Mouse (Mus musculus) kidney, adult 8-10 months (tissue): ENCODE data around the gene Cdc42se2.

Source experiments
- DNase-seq, 2 experiments: peaks; one replicate each; pipeline ENCODE4 v3.0.0; 2022

Cdc42se2 gene

DNA sequence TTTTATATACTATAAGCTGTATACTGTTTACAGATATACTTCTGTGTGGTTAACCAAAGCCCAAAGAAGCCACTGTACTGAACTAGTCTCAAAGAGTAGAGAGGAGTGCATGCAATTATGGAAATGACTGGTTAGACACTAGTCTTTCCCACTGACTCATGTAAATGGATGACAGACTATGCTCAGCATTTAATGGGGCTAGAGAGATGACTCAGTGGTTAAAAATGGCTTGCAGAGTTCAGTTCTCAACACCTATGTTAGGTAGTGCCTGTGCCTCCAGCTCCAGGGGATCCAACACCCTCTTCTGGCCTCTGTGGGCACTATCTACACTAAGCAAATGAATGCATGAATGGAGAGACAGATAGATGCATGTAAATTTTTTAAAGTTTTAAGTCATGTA, 38.6 kb downstream of the Cdc42se2 start:
- DNase-seq: no peak

DNA sequence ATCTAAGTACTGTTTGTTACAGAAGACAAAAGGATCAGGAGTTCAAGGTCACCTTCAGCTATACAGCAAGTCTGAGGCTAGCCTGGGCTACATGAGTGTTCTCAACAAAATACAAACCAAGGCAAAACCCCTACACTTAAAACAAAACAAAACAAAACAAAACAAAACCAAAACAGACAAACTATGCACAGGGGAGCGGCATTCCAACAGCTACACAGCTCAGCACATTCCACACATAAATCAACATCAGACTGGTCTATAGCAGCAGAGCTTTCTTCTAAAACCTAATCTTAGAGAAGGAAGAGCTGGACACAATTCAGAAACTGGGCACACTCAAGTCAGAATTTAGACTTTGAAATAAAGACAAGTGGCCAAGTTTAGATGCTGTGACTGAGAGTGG, 43.2 kb downstream of the Cdc42se2 start:
- no peak for DNase-seq

DNA sequence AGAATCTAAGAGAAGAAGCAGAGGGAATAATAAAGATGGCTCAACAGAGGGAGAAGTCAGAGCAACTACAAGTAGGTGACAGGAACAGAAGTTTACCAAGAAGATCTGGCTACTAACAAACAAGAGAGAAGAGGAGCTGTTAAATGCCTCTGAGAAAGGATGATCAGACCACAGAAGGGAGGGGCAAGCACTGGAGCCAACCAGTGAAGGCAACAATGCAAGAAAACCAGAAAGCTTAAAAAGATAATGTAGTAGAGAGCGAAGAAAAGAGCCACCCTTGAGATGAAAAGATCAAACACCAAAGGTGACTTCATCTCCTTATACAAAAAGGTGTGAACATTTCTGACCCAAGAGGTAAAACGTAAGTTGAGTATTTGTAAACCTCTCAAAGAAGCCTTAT, 46.1 kb downstream of the Cdc42se2 start:
- DNase-seq: no peak

DNA sequence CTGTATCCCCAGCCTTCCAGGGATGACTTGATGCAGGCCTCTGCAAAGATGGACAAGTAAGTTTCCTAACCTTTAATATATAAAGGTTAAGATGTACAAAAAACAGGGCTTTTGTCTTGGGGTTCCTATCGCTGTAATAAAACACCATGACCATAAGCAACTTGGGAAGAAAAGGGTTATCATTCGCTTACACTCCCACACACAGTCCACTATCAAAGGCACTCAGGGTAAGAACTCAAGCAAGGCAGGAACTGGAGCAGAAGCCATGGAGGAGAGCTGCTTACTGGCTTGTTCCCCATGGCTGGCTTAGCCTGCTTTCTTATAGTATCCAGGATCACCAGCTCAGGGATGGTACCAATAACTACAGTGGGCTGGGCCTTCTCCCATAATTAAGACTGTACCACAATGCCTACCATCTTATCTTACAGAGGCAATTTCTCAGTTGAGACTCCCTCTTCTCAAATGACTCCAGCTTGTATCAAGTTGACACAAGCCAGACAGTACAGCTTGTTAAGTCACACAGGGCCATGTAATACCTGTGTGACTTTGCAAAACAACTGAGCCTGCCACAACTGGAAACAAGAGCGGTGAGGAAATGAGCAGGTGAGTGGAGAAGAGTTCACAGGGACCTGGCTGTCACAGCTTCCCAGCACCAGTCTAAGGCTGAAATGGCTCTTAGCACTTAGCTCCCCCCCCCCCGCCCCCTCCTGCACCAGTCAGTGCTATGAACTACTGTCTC, 48.3 kb downstream of the Cdc42se2 start:
- DNase-seq: no peak

DNA sequence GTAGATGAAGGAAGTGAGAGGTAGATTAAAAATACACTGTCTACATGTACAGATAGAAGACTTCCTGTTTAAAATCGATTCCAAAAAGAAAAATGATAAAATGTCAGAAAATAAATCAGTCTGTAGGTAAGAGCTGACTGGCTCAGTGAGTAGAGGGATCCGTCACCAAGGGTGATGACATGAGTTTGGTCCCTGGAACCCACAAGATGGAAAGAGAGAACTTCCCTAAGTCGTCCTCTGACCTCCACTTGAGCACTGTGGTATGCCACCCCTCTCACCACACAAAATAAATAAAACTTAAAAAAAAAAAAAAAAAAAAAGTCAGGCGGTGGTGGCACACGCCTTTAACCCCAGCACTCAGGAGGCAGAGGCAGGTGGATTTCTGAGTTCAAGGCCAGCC, 50.6 kb downstream of the Cdc42se2 start:
- no peak for DNase-seq

DNA sequence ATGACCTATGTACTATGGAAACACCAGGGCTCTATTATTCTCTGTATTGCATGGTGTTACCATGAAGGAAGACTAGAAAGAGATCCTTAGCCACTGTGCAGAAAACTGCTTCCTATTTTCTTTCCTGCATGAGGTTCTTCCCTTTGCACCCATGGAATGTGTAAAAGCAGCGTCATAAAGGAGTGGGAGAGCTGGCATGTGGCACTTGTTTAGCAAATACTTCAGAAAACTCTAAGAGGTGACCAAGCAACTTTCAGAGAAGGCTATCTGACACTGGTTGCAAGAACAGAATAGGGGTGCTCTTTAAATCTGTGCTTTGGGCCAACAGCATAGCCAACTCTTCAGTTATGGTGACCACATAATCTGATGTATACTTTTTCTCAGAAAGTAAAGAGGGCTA, 52.4 kb downstream of the Cdc42se2 start:
- DNase-seq: no peak

DNA sequence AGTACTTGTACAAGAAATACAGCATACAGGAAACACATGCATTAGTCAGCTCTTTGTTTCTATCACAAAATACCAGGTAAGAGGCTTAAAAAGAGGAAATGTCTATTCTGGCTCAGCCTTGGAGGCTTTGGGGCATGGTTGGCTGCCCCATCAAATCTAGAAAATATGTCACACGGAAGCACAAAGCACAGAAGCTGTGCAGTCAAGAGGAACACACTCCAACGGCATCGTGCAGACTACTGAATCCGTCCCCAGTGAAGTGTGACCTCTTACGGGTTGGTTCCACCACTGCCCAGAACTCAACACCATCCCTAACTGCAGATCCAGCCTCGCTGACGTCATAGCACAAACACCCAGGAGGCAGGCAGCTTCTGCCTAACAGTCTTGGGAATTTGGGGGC, 53.9 kb downstream of the Cdc42se2 start:
- DNase-seq: peak in 1 of 2 experiments; percentile 10

DNA sequence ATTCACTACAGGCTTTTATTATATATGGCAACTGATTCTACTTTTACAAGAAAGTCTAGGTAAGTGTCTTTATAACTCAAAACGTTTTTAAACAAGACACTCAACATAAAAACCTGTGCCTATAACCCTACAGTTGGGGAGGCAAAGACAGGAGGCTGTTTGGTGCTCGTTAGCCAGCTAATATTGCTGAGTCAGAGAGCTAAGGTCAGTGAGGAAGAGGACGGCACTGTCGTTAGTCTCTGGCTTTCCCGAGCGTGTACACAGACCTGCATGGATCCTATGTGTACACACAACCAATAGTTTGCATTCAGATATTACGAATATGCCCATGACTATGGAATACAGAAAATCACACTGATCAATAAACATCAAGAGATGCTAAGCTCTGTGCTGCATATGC, 56.1 kb downstream of the Cdc42se2 start:
- DNase-seq: no peak

DNA sequence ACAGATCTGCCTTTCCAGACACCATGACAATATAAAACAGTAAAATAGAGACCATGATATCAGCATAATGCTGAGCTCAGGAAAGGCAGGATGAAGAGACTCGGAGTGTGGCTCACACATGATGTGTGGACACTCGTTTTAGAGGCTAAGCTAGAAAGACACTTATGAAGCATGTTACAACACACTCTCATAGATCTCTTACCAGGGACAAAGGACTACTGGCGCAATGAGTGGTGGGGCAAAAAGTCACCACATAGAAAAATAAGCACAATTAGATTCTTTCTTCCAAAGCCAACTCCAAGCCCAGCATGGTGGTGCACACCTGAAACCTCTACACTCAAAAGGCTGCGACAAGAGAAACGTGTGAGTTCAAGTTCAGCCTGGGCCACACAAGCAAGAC, 56.5 kb downstream of the Cdc42se2 start:
- no peak for DNase-seq

DNA sequence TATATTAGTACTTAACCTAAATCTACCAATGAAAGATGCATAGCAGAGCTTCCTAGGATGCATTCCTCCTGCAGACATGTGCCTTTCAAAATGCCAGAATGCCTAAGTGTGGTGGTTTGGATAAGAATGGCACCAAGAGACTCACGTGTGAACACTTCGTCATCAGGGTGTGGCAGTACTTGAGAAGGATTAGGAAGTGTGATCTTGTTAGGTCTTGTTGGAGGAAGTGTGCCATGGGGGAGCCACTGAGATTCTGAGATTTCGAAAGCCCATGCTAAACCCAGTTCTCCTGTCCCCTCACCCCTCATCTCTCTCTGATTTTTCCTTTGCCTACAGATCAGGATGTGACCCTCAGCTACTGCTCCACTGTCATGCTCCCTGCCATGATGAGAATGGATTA, 58.2 kb downstream of the Cdc42se2 start:
- no peak for DNase-seq

DNA sequence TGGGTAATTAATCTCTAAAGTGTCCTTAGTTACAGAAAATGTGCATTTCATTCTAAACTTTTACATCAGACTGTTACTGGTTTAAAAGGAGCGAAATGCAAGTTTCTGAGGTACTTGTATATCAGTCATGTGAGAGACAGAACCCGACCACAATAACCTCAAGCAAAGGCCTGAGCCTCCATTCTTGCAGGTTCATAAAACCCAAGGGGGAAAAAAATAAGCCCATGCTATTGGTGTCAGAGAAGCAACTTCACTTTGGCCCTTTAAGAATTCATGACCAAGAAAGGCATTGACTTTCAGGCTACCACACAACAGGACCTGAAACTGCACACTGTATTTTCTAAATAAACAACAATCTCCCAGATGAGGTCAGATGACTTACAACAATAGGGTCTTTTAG, 59.1 kb downstream of the Cdc42se2 start:
- no peak for DNase-seq

DNA sequence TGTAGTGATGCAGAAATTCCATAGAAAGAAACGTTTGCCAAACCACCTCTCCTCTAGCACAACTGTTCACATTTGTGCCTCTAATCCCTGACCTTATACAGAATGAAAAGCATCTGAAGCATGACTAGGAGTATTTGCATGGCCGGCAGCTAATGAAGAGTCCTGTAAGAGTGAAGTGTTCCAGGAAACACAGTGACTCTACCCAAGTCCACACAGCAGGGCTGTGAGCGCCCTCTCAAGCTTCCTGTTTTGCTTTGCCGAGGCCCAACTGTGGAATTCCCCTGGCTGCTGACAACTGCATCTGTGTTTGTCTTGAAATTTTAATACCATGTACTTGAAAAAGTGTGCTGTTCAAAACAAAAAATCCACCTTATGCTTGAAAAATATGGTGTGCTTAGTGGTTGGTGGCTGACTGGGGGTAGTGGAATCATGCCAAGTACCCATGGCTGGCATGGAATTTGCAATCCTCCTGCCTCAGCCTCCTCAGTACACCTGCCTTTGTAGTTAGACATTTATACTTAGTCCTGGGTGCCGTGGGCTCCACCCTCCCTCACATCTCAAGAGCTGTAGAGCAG, 60.1 kb downstream of the Cdc42se2 start:
- peak in 1 of 2 experiments; percentile 16 for DNase-seq

DNA sequence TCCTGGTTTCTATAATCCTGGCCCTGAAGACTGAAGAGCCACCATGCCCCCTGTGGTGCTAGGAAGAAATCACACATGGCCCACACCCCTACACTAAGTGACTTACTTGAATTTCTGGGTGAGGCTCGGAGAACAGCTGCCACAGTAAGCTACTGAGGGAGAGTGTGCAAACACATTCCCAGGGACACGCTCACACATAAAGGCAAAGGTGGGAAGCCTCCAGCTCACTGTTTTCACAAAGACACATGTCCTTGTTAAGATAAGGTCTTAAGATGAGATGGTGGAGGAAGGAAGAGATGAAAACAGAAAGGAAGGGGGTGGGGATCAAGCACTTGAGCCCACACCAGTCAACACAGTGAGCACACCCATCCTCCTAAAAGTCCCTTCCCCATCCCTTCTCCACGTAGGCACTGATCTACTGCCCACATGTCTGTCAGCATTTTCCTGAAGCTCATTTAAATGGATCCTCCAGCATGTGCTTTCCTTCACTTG, 60.9 kb downstream of the Cdc42se2 start:
- DNase-seq: no peak

DNA sequence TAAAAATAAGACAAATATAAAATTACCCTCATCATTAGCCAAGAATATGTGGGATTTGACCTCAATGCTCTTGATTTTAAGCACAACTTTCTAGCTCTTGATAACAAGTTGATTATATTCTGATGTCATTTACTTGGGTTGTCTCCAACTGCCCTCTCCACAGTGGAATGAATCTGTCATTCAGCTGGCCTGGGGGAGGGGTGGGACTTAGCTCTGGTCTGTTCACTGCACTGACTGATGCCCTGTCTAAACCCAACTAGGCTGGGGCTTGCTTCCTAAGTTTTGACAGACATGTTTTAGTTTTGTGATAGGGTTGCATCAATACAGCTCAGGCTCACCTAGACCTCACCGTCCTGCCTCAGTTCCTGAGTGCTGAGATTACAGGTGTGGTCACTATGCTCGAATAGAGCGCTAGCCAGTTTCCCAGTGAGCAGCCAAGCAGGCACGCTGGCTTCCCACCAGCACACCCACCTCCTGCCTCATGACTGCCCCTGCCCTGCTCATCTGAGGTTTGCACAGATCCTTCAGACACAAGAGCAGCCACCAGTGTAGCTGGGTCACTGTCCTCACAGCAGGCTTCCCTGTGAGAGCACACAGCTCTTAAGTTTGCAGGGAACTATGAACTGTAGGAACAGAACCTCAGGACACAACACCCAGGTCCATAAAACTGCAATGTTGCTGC, 63.0 kb downstream of the Cdc42se2 start:
- DNase-seq: no peak

DNA sequence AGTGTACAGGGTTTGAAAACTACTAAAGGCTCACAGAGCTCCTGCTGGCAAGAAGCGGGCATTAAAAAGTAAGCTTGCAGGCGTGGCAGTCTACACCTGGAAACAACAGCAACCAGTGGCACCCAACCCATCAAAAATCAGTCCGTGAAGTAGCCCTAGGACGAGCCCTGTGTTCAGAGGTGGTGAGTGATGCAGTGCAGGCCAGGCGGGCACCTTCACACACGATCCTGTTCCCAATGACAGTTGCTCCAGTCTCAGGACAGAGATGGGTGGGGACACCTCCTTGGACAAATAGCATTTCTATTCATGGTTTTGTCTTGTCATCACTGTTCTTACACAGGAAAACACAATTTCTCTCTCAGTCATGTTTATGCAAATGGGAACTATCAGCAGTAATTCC, 65.4 kb downstream of the Cdc42se2 start:
- DNase-seq: no peak

DNA sequence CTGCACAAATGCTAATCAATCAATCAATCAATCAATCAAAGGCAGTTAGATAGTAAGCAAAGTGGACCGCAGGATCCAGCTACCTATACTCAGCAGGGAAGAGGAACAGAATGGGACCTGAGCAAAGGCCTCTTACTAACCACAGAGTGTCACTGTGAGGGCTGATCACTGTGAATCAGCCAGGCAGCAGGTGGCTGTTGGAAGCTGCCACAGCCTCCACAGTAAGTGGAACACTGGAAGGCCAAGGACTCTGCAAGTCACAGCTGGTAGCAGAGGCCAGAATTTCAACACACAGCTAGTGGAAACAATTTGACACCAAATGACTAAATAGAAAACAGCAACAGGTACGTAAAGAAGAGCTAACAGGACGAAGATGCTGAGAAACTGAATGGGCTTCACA, 68.9 kb downstream of the Cdc42se2 start:
- no peak for DNase-seq

DNA sequence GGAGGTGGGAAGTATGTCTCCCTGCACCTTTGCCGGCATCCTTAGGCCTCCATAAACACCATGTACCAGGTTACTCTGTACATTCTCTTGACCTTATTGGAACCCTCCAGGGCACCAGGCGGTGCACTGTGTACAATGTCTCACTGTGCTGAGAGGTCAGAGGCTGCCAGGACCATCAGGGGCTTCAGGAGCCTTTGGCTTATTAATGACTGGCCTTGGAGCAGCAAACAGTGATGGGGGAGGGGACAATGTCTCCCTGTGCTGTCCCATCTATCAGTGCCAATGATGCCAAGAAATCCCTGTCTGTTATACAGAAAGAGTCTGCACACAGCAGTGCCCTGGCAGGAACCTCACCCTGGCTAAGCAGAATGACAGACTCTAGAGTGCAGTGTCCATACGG, 69.6 kb downstream of the Cdc42se2 start:
- no peak for DNase-seq

DNA sequence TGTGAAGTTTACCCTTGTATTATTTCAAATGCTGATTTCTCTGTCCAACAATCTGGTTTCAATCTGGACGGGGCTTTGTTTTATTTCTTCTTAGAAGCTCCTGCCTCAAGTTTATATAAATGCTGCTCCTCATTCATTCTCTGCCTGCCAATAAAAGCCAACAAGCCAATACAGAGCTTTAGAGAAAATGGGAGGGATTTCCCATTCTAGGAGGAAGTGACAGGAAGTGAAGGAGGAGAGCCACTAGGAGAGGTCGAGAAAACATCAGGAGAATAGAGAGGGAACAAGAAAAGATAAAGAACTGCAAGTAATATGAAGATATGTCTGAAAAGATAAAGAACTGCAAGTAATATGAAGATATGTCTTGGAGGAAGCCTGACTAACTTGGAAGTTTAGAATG, 74.6 kb downstream of the Cdc42se2 start:
- no peak for DNase-seq

DNA sequence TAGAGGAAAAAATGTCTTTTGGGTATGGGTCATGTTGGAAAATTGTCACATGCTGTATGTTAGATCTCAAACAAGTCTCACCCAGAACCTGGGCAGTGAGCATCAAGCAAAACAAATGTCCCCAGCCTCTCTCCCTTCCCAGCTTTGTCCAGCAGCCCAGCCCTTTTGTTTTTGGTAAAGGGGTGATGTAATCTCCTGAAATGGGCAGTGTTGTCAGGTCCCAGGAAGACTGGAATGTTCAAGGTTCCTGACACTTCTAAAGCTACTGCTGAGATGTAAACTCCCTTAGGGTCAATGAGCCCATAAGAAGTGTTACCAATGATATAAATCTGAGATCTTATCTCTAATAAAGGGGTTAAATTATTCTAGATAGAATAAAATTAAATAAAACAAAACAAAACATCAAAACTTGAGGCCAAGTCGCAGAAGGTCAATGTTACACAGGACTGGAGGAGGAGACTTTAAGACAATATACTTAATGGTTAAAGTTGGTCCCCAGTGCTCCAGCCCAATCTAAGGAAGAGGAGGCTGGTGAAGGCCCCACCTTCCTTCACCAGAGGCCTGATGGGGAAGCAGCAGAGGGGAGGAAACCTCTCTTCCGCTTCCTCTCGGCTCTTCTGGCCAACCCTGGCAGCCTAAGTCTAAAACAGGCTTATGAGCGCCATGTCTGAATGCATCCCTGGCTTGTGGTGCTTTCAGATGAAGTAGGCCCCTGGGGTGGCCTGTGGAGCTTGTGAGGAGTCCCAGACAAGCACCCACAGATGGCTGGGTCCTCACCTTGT, 76.8 kb downstream of the Cdc42se2 start:
- no peak for DNase-seq

DNA sequence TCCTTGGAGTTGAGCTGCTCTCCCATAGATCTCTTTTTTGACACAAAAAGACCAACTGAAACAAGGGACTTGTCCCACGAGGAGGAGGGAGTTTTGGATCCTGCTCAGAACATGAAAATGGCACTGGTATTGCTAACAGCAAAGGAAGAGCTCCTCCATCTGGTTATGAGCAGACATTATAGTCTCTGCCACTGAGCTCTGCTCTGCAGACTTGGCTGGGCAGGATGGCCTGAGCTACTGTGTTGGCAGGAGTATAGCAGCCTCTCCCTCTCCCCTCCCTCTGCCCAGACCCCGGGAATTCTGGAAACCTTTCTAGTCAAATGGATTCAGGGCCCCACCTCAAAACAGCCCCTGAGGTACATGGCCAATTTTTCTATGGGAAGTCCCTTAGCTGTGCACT, 77.8 kb downstream of the Cdc42se2 start:
- no peak for DNase-seq

DNA sequence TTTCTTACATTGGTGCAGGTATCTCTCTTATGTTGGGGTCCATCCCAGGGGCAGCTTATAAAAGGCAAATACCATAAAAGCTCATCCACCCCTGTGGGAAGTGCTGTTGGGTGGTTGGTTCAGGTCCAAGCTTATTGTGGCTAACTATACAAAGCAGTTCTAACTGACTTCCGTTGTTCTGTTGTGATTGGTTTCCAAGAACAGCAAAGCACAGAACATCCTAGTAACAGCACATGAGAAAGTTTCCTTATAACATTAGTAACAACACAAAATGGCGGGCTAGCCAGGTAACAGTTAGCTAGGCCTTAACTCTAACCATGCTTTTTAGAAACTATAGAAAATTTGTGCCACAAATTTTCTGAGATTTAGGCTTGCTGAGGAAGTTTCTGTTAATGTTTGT, 79.3 kb downstream of the Cdc42se2 start:
- DNase-seq: no peak

DNA sequence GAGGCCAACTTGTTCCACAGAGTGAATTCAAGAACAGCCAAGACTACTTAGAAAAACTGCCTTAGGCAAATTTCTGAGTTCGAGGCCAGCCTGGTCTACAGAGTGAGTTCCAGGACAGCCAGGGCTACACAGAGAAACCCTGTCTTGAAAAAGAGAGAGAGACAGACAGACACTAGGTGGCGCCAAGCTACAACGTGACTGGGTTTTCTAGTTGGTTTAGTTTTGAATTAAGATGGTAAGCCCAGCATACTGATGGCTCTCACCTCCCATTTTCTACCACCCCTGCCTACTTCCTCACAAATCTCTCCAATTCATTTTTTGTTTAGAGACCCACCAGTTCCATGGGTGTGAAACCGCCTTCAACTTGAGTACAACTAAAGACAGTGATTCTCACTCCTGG, 84.2 kb downstream of the Cdc42se2 start:
- peak; percentile 49 to 82 for DNase-seq

DNA sequence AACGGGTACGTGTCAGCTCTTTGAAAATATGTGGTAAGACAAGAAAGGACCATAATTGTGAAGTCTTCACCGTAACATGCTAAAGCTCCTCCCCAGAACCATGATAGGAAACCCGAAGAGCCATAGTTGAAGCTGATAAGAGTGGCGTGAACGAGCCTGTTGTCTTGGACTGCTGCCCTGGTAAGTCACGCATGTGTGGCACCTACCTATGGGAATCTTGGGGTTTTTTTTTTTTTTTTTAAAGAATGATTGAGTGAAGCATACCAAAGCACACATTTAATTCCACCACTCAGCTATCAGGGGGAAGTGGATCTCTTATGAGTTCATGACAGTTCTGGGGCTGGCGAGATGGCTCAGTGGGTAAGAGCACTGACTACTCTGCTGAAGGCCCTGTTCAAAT, 85.6 kb downstream of the Cdc42se2 start:
- no peak for DNase-seq

DNA sequence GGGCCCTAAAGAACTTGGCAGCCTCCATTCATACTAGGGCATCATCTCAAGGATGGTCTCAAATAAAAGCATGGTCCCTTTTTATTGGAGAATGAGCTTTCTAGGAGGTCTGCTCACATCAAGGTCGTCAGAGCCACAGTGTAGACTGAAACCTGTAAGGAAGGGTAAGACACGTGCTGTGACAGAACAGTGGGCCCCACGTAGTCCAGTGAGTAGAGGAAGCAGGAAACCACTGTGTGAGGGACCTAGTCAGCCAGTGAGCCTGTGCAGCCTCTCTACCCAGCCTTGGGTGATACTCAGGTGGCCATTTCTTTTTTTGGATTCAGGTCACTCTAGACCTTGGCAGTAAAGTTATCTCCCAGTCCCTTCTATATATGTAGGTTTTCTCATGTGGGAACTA, 87.5 kb downstream of the Cdc42se2 start:
- no peak for DNase-seq
